Mouse (Mus musculus) neural tube, embryonic 11.5 days (tissue): ENCODE measurements around the gene Rela. TPM values are rescaled to one million over a fixed set of nuclear protein-coding genes. Genes with fewer than 3 reads are reported as not detected.

ENCODE experiments used
- ATAC-seq: fragments of 200-750 bp; cut with Nextera tagmentation; 2 replicates; pipeline ENCODE4 v1.8.0; 2017; ENCODE audit warnings: moderate number of reproducible peaks, mild to moderate bottlenecking, moderate TSS enrichment, moderate library complexity; ENCODE audit not compliant: insufficient read depth, low FRiP score, low TSS enrichment
- DNase-seq: peaks from one replicate; pipeline ENCODE4 v3.0.0-alpha.2; 2015; ENCODE audit warnings: low spot score
- H3K27ac ChIP-seq: fragments of 300-500 bp; sonication (generic); 2 replicates; pipeline ENCODE4 v1.5.1; 2014; ENCODE audit warnings: low read depth, mild to moderate bottlenecking, low read length
- H3K27me3 ChIP-seq: fragments of 300-500 bp; sonication (generic); 2 replicates; pipeline ENCODE4 v1.6.1; 2014; ENCODE audit warnings: mild to moderate bottlenecking, low read length, mixed read lengths; ENCODE audit not compliant: control insufficient read depth, insufficient read depth
- H3K36me3 ChIP-seq: fragments of 300-500 bp; sonication (generic); 2 replicates; pipeline ENCODE4 v1.6.1; 2014; ENCODE audit warnings: mild to moderate bottlenecking, low read length, moderate library complexity, mixed read lengths; ENCODE audit not compliant: control insufficient read depth, insufficient read depth
- H3K4me1 ChIP-seq: fragments of 300-500 bp; sonication (generic); 2 replicates; pipeline ENCODE4 v1.6.1; 2014; ENCODE audit warnings: low read length, mixed read lengths; ENCODE audit not compliant: control insufficient read depth, insufficient read depth
- H3K4me2 ChIP-seq: fragments of 300-500 bp; sonication (generic); 2 replicates; pipeline ENCODE4 v1.6.1; 2014; ENCODE audit warnings: low read depth, mild to moderate bottlenecking, moderate library complexity
- H3K4me3 ChIP-seq: fragments of 300-500 bp; sonication (generic); 2 replicates; pipeline ENCODE4 v1.5.1; 2014; ENCODE audit warnings: low read depth, low read length
- H3K9ac ChIP-seq: fragments of 300-500 bp; sonication (generic); 2 replicates; pipeline ENCODE4 v1.6.1; 2014; ENCODE audit warnings: mild to moderate bottlenecking, low read length
- H3K9me3 ChIP-seq: fragments of 300-500 bp; sonication (generic); 2 replicates; pipeline ENCODE4 v1.6.1; 2016; ENCODE audit warnings: low read length; ENCODE audit not compliant: control insufficient read depth
- WGBS: fragments of 180-500 bp; shearing (Covaris S2); extraction: QIAGEN DNeasy Blood & Tissue Kit; methylation state at CpG from one replicate; pipeline ENCODE4 v1.1.7; 2014; 5-methylcytosine and 5-hydroxymethylcytosine counted together
- polyA plus RNA-seq: library from polyadenylated mRNA; unstranded; fragments of >200 nt; fragmentation: Nextera tagmentation; extraction: Ambion mirVana; gene quantifications from 2 replicates; pipeline ENCODE4 v1.2.1, GENCODE M21; 2014

Gene Rela
- polyA plus RNA-seq, 1 experiment from 2014 or later: 32.5 TPM

- Histone ChIP-seq H3K27ac (no peak overlapping the region), H3K9ac (no peak overlapping the region), H3K9me3 (no peaks in the 10 kb centered on the region), H3K4me1 (peaks cover 8% of the 10 kb centered on the region), H3K4me2 (no peak overlapping the region), H3K36me3 (peaks cover 27% of the 10 kb centered on the region), H3K4me3 (no peak overlapping the region), H3K27me3 (no peaks in the 10 kb centered on the region)
- no peak for ATAC-seq
- DNase-seq: no peak
- WGBS: 93% methylated on average over 8 of the region's 8 CpGs
Observed at GRCm38 (mm10) chr19:5641641-5642040, 4.4 kb downstream of the Rela start.

DNA sequence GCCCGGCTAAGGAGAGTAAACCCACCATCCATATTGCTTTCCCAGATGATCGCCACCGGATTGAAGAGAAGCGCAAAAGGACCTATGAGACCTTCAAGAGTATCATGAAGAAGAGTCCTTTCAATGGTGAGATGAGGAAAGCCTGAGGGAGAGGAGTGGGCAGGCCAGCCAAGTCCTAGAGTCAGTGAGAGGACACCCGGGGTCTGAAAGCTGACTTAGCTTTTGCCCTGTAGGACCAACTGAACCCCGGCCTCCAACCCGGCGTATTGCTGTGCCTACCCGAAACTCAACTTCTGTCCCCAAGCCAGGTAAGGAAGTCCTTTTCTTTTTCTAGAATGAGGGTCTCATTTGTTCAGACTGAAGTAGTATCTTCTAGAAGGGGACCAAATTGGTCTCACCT lies 8.0 kb downstream of the Rela start:
- peaks cover 33% of the 10 kb centered on the region for H3K36me3 ChIP-seq
- DNase-seq (no peak), ATAC-seq (no peak)
- no peaks in the 10 kb centered on the region for H3K9me3 ChIP-seq
- no peak overlapping the region for H3K9ac ChIP-seq
- no peaks in the 10 kb centered on the region for H3K27me3 ChIP-seq
- no peak overlapping the region for H3K27ac ChIP-seq
- 96% methylated on average over 9 of the region's 9 CpGs for WGBS
- H3K4me2 ChIP-seq: no peak overlapping the region
- H3K4me3 ChIP-seq: no peak overlapping the region
- H3K4me1 ChIP-seq: peaks cover 9% of the 10 kb centered on the region

DNA sequence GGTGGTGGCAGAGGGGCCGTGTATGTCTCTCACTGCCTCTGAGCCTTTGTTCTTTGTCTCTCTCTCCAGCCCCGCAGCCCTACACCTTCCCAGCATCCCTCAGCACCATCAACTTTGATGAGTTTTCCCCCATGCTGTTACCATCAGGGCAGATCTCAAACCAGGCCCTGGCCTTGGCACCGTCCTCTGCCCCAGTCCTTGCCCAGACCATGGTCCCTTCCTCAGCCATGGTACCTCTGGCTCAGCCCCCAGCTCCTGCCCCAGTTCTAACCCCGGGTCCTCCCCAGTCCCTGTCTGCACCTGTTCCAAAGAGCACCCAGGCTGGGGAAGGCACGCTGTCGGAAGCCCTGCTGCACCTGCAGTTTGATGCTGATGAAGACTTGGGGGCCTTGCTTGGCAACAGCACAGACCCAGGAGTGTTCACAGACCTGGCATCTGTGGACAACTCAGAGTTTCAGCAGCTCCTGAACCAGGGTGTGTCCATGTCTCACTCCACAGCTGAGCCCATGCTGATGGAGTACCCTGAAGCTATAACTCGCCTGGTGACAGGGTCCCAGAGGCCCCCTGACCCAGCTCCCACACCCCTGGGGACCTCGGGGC lies 9.5 kb downstream of the Rela start:
- H3K36me3 ChIP-seq: peaks cover 23% of the 10 kb centered on the region
- 87% methylated on average over 8 of the region's 8 CpGs for WGBS
- no peaks in the 10 kb centered on the region for H3K27me3 ChIP-seq
- ATAC-seq (no peak), DNase-seq (no peak)
- H3K27ac ChIP-seq: no peak overlapping the region
- no peak overlapping the region for H3K4me2 ChIP-seq
- no peak overlapping the region for H3K4me3 ChIP-seq
- H3K9me3 ChIP-seq: no peaks in the 10 kb centered on the region
- H3K9ac ChIP-seq: no peak overlapping the region
- H3K4me1 ChIP-seq: peaks cover 9% of the 10 kb centered on the region

DNA sequence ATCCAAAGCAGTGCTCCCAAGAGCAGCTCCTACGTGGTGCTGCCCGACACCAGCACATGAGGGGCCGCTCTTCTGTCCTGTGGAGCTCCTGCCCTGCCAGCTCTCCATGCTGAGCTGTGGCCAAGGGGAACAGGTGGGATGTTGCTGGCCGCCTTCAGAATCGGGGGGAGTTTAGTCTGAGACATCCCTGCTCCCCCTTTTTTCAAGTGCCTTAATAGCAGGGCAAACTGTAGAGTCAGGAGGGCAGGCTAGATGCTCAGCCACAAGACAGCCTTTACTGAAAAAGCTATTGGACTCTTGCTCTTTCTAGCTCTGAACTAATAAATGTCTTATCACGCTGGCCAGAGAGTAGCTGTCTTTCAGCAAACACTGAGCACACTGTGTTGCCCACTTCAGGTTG lies 10.5 kb downstream of the Rela start:
- Histone ChIP-seq H3K4me1 (peaks cover 9% of the 10 kb centered on the region), H3K27ac (no peak overlapping the region), H3K27me3 (no peaks in the 10 kb centered on the region), H3K4me3 (no peak overlapping the region), H3K4me2 (no peak overlapping the region), H3K9ac (peak overlapping the region; percentile 41; the same call in 1 of the 2 replicates), H3K9me3 (no peaks in the 10 kb centered on the region), H3K36me3 (peaks cover 20% of the 10 kb centered on the region)
- WGBS: 97% methylated on average over 6 of the region's 6 CpGs
- no peak for ATAC-seq
- no peak for DNase-seq

DNA sequence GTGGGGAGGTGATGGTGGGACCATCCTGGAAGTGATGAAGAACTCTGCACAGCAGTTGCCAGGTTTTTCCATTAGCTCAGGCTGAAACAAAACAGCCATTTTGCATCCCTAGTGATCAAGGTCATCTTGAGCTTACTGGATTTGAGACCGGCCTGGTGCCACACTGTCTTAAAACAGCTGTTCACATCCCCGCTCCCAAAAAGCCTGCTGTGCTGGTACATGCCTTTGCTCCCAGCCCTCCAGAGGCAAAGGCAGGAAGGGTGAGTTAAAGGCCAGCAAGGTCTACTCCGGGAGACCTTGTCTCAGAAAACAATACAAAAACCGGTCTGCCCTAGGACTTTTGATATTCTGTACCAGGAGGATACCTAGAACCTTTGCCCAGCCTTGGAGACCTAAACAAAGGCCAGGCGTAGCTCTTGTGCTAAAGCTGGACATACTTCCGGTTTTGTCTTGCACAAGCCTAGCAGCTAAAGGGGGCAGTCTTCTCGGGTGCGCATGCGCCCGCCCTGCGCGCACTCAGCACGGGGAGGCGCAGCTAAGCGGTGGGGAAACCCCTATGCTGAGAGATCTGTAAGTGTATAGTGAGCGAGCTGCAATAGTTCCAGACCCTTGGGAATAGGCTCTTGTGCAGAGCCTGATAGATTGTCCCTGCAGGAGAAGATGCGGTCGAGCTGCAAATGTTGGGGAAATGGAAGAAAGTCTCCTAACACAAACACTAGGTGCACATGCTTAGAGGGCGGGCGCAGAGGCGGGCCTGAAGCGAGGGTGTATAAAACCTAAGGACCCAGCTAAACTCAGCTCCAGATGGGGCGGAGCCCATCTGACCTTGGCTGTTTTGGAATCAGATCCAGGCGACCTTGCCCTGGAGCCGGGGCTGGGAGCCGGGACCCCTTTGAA lies 11.4 kb downstream of the Rela start:
- H3K4me1 ChIP-seq: peaks cover 9% of the 10 kb centered on the region
- peak overlapping the region; percentile 52 for H3K4me2 ChIP-seq
- peak overlapping the region; percentile 41 for H3K9ac ChIP-seq
- no peaks in the 10 kb centered on the region for H3K9me3 ChIP-seq
- H3K27ac ChIP-seq: peak overlapping the region; percentile 67
- 0 out of 2 replicates have a peak, but pooled peaks cover 2% of the 10 kb centered on the region for H3K27me3 ChIP-seq
- H3K36me3 ChIP-seq: peaks cover 17% of the 10 kb centered on the region
- 18% methylated on average over 26 of the region's 26 CpGs for WGBS
- ATAC-seq (peak; percentile 72), DNase-seq (peak; percentile 87)
- peak overlapping the region; percentile 19; the same call in 1 of the 2 replicates for H3K4me3 ChIP-seq

GRCm38 (mm10) chr19:5649298-5649741 lies 12.0 kb downstream of the Rela start:
- peaks cover 13% of the 10 kb centered on the region for H3K4me1 ChIP-seq
- peaks cover 15% of the 10 kb centered on the region for H3K36me3 ChIP-seq
- H3K4me2 ChIP-seq: peak overlapping the region; percentile 52
- 69% methylated on average over 6 of the region's 6 CpGs for WGBS
- peaks cover 5% of the 10 kb centered on the region for H3K27me3 ChIP-seq
- peak overlapping the region; percentile 41; the same call in 1 of the 2 replicates for H3K9ac ChIP-seq
- peak overlapping the region; percentile 19; the same call in 1 of the 2 replicates for H3K4me3 ChIP-seq
- H3K9me3 ChIP-seq: no peaks in the 10 kb centered on the region
- H3K27ac ChIP-seq: peak overlapping the region; percentile 67; the same call in 1 of the 2 replicates
- DNase-seq (no peak), ATAC-seq (no peak)

- H3K9ac ChIP-seq: no peak overlapping the region
- H3K4me1 ChIP-seq: peaks cover 21% of the 10 kb centered on the region
- no peak overlapping the region for H3K27ac ChIP-seq
- ATAC-seq: no peak
- peaks cover 25% of the 10 kb centered on the region for H3K27me3 ChIP-seq
- no peak overlapping the region for H3K4me3 ChIP-seq
- 64% methylated on average over 13 of the region's 13 CpGs for WGBS
- H3K9me3 ChIP-seq: no peaks in the 10 kb centered on the region
- H3K36me3 ChIP-seq: peaks cover 7% of the 10 kb centered on the region
- H3K4me2 ChIP-seq: no peak overlapping the region
- no peak for DNase-seq
Observed at GRCm38 (mm10) chr19:5651502-5652274, 14.4 kb downstream of the Rela start.

DNA sequence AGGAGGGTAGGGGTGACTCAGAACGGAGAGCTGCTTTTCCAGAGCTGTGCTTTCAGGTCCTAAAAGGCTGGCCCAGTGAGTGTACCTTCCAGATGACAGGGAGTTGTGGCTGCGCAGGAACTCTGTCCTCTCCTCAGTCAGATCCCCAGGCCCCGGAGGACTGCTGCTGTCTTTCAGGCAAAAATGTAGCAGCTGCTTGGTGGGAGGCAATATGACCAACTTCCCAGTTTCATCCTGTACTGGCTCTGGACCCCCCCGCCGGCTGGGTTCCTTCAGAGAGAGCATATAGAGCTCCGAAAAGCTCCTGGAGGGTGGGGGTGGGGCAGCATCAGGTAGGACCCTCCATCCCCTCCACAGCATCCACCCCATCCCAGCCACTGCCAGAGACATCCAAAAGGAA lies 15.3 kb downstream of the Rela start:
- DNase-seq (no peak), ATAC-seq (no peak)
- Histone ChIP-seq H3K36me3 (peaks cover under 1% of the 10 kb centered on the region; the same call in 1 of the 2 replicates), H3K9ac (no peak overlapping the region; the same call in 1 of the 2 replicates), H3K27ac (no peak overlapping the region), H3K4me2 (no peak overlapping the region), H3K9me3 (no peaks in the 10 kb centered on the region), H3K4me1 (peaks cover 21% of the 10 kb centered on the region), H3K27me3 (peaks cover 25% of the 10 kb centered on the region), H3K4me3 (no peak overlapping the region)
- WGBS: 78% methylated on average over 6 of the region's 6 CpGs
